Mouse (Mus musculus): Measurements from ENCODE around the gene Sppl3. TPM values are rescaled to one million over a fixed set of nuclear protein-coding genes. Genes with fewer than 3 reads are reported as not detected.
A peak's percentile ranks its signal among the peaks of the same experiment; 100 is the strongest.

Sppl3 gene
- total RNA-seq, 4 experiments from 2014 or later: 18.2 to 20.9 (median 20.0) TPM

- no peak for DNase-seq (ENCODE audit: low spot score in 2 of 2)
Observed at GRCm38 (mm10) chr5:115035217-115035616, 24.3 kb downstream of the Sppl3 start.

GRCm38 (mm10) chr5:115037099-115037498, 26.2 kb downstream of the Sppl3 start:
- no peak for DNase-seq (ENCODE audit: low spot score in 2 of 2)

- peak; percentile 27 to 42 for DNase-seq (ENCODE audit: low spot score in 2 of 2)
Observed at GRCm38 (mm10) chr5:115040756-115041155, 29.8 kb downstream of the Sppl3 start.

- DNase-seq (ENCODE audit: low spot score in 2 of 2): no peak
Observed at GRCm38 (mm10) chr5:115043626-115044025, 32.7 kb downstream of the Sppl3 start.

- no peak for DNase-seq (ENCODE audit: low spot score in 2 of 2)
Observed at GRCm38 (mm10) chr5:115045146-115045677, 34.3 kb downstream of the Sppl3 start.

GRCm38 (mm10) chr5:115049692-115050091, 38.8 kb downstream of the Sppl3 start:
- DNase-seq (ENCODE audit: low spot score in 2 of 2): no peak

GRCm38 (mm10) chr5:115050776-115051175, 39.8 kb downstream of the Sppl3 start:
- no peak for DNase-seq (ENCODE audit: low spot score in 2 of 2)

- DNase-seq (ENCODE audit: low spot score in 2 of 2): no peak
Observed at GRCm38 (mm10) chr5:115052546-115052945, 41.6 kb downstream of the Sppl3 start.

GRCm38 (mm10) chr5:115053791-115054396, 43.0 kb downstream of the Sppl3 start:
- DNase-seq (ENCODE audit: low spot score in 2 of 2): no peak

- no peak for DNase-seq (ENCODE audit: low spot score in 2 of 2)
Observed at GRCm38 (mm10) chr5:115055418-115055817, 44.5 kb downstream of the Sppl3 start.

GRCm38 (mm10) chr5:115057153-115057552, 46.2 kb downstream of the Sppl3 start:
- DNase-seq (ENCODE audit: low spot score in 2 of 2): no peak

GRCm38 (mm10) chr5:115058584-115059297, 47.8 kb downstream of the Sppl3 start:
- DNase-seq (ENCODE audit: low spot score in 2 of 2): no peak

GRCm38 (mm10) chr5:115060067-115060695, 49.2 kb downstream of the Sppl3 start:
- DNase-seq (ENCODE audit: low spot score in 2 of 2): no peak

GRCm38 (mm10) chr5:115060977-115061376, 50.0 kb downstream of the Sppl3 start:
- no peak for DNase-seq (ENCODE audit: low spot score in 2 of 2)

GRCm38 (mm10) chr5:115062566-115062965, 51.6 kb downstream of the Sppl3 start:
- no peak for DNase-seq (ENCODE audit: low spot score in 2 of 2)

- no peak for DNase-seq (ENCODE audit: low spot score in 2 of 2)
Observed at GRCm38 (mm10) chr5:115063391-115063790, 52.5 kb downstream of the Sppl3 start.

GRCm38 (mm10) chr5:115066245-115066644, 55.3 kb downstream of the Sppl3 start:
- no peak for DNase-seq (ENCODE audit: low spot score in 2 of 2)

GRCm38 (mm10) chr5:115068671-115069421, 57.9 kb downstream of the Sppl3 start:
- no peak for DNase-seq (ENCODE audit: low spot score in 2 of 2)

GRCm38 (mm10) chr5:115069611-115070010, 58.7 kb downstream of the Sppl3 start:
- no peak for DNase-seq (ENCODE audit: low spot score in 2 of 2)

GRCm38 (mm10) chr5:115070457-115070856, 59.5 kb downstream of the Sppl3 start:
- no peak for DNase-seq (ENCODE audit: low spot score in 2 of 2)

- no peak for DNase-seq (ENCODE audit: low spot score in 2 of 2)
Observed at GRCm38 (mm10) chr5:115071096-115071901, 60.4 kb downstream of the Sppl3 start.

Data from gastrocnemius, adult 8-10 months (tissue).